Mouse (Mus musculus): Measurements from ENCODE around the gene Lcn4. TPM values are rescaled to one million over a fixed set of nuclear protein-coding genes. Genes with fewer than 3 reads are reported as not detected.
"Not testable (repeated sequence)": the region's sequence is repeated elsewhere in the genome, so short reads cannot be mapped to it uniquely, and the experiment has no call there.

Lcn4 gene
- not detected in 2 replicates for polyA plus RNA-seq (2015; fragmentation: Nextera tagmentation; extraction: Ambion mirVana)

- ATAC-seq (ENCODE audit: borderline replicate concordance, extremely low read depth, low FRiP score, low TSS enrichment), result no peak
- Histone ChIP-seq H3K9me3 (no peaks in the 10 kb centered on the region), H3K27ac (no peak within 1 kb of the TSS), H3K27me3 (no peaks in the 10 kb centered on the region), H3K36me3 (no peaks in the 10 kb centered on the region), H3K4me3 (no peak within 1 kb of the TSS), H3K4me1 (no peaks in the 10 kb centered on the region), H3K9ac (no peak within 1 kb of the TSS), H3K4me2 (no peak within 1 kb of the TSS)
- WGBS, result 94% methylated on average over 3 of the region's 3 CpGs
Measured at GRCm38 (mm10) chr2:26671182-26671581, at the start of gene Lcn4. Gene Lcn4, minus strand, starts transcription at chr2:26671282.

- H3K27me3 ChIP-seq, result no peaks in the 10 kb centered on the region
- no peak overlapping the region for H3K4me3 ChIP-seq
- H3K27ac ChIP-seq, result no peak overlapping the region
- WGBS, result 85% methylated on average over 1 of the region's 1 CpGs
- H3K9me3 ChIP-seq, result no peaks in the 10 kb centered on the region
- ATAC-seq (ENCODE audit: borderline replicate concordance, extremely low read depth, low FRiP score, low TSS enrichment), result no peak
- H3K36me3 ChIP-seq, result no peaks in the 10 kb centered on the region
- no peak overlapping the region for H3K9ac ChIP-seq
- no peaks in the 10 kb centered on the region for H3K4me1 ChIP-seq
- H3K4me2 ChIP-seq, result no peak overlapping the region
Measured at GRCm38 (mm10) chr2:26686171-26686675, 15.1 kb upstream of the Lcn4 start.

- Histone ChIP-seq H3K27ac (no peak overlapping the region), H3K27me3 (no peaks in the 10 kb centered on the region), H3K36me3 (no peaks in the 10 kb centered on the region), H3K4me1 (no peaks in the 10 kb centered on the region), H3K9ac (no peak overlapping the region), H3K9me3 (no peaks in the 10 kb centered on the region), H3K4me3 (no peak overlapping the region), H3K4me2 (no peak overlapping the region)
- ATAC-seq (ENCODE audit: borderline replicate concordance, extremely low read depth, low FRiP score, low TSS enrichment), result no peak
Measured at GRCm38 (mm10) chr2:26668746-26669145, 2.3 kb downstream of the Lcn4 start.

- not testable (repeated sequence) for H3K9me3 ChIP-seq; H3K27me3 ChIP-seq; H3K9ac ChIP-seq; H3K4me2 ChIP-seq; ATAC-seq (ENCODE audit: borderline replicate concordance, extremely low read depth, low FRiP score, low TSS enrichment); H3K4me3 ChIP-seq; H3K36me3 ChIP-seq; H3K27ac ChIP-seq; H3K4me1 ChIP-seq
- 71% methylated on average over 1 of the region's 1 CpGs for WGBS
Measured at GRCm38 (mm10) chr2:26663551-26663950, 7.5 kb downstream of the Lcn4 start.

GRCm38 (mm10) chr2:26663112-26663511 lies 8.0 kb downstream of the Lcn4 start:
- Histone ChIP-seq H3K9ac (no peak overlapping the region), H3K9me3 (no peaks in the 10 kb centered on the region), H3K27me3 (no peaks in the 10 kb centered on the region), H3K27ac (no peak overlapping the region), H3K36me3 (no peaks in the 10 kb centered on the region), H3K4me3 (no peak overlapping the region), H3K4me1 (peaks cover 6% of the 10 kb centered on the region), H3K4me2 (no peak overlapping the region)
- 65% methylated on average over 10 of the region's 10 CpGs for WGBS
- no peak for ATAC-seq (ENCODE audit: borderline replicate concordance, extremely low read depth, low FRiP score, low TSS enrichment)

GRCm38 (mm10) chr2:26662509-26662882 lies 8.6 kb downstream of the Lcn4 start:
- peaks cover 6% of the 10 kb centered on the region for H3K4me1 ChIP-seq
- H3K36me3 ChIP-seq, result no peaks in the 10 kb centered on the region
- no peak for ATAC-seq (ENCODE audit: borderline replicate concordance, extremely low read depth, low FRiP score, low TSS enrichment)
- H3K9ac ChIP-seq, result no peak overlapping the region
- no peaks in the 10 kb centered on the region for H3K9me3 ChIP-seq
- no peak overlapping the region for H3K4me3 ChIP-seq
- H3K27ac ChIP-seq, result no peak overlapping the region
- WGBS, result 74% methylated on average over 13 of the region's 13 CpGs
- H3K4me2 ChIP-seq, result no peak overlapping the region
- H3K27me3 ChIP-seq, result no peaks in the 10 kb centered on the region

- Histone ChIP-seq H3K9me3 (no peaks in the 10 kb centered on the region), H3K4me1 (peaks cover 6% of the 10 kb centered on the region), H3K36me3 (no peaks in the 10 kb centered on the region), H3K27me3 (no peaks in the 10 kb centered on the region), H3K27ac (no peak overlapping the region), H3K4me3 (peak overlapping the region; percentile 31), H3K9ac (no peak overlapping the region; the same call in 1 of the 2 replicates), H3K4me2 (peak overlapping the region; percentile 62)
- 35% methylated on average over 29 of the region's 29 CpGs for WGBS
- ATAC-seq (ENCODE audit: borderline replicate concordance, extremely low read depth, low FRiP score, low TSS enrichment), result no peak
Measured at GRCm38 (mm10) chr2:26661768-26662508, 9.1 kb downstream of the Lcn4 start.

GRCm38 (mm10) chr2:26661143-26661752 lies 9.8 kb downstream of the Lcn4 start:
- Histone ChIP-seq H3K4me3 (peak overlapping the region; percentile 31), H3K4me1 (peaks cover 6% of the 10 kb centered on the region), H3K4me2 (peak overlapping the region; percentile 62), H3K9ac (peak overlapping the region; percentile 10; the same call in 1 of the 2 replicates), H3K9me3 (no peaks in the 10 kb centered on the region), H3K36me3 (no peaks in the 10 kb centered on the region), H3K27me3 (no peaks in the 10 kb centered on the region), H3K27ac (no peak overlapping the region)
- ATAC-seq (ENCODE audit: borderline replicate concordance, extremely low read depth, low FRiP score, low TSS enrichment), result 0 out of 2 replicates have a peak, but pooled peaks have one; percentile 46
- 0% methylated on average over 10 of the region's 20 CpGs for WGBS

- H3K9me3 ChIP-seq, result no peaks in the 10 kb centered on the region
- 80% methylated on average over 2 of the region's 2 CpGs for WGBS
- no peak overlapping the region for H3K9ac ChIP-seq
- no peaks in the 10 kb centered on the region for H3K36me3 ChIP-seq
- H3K4me3 ChIP-seq, result no peak overlapping the region
- H3K27me3 ChIP-seq, result no peaks in the 10 kb centered on the region
- no peak for ATAC-seq (ENCODE audit: borderline replicate concordance, extremely low read depth, low FRiP score, low TSS enrichment)
- peaks cover 6% of the 10 kb centered on the region for H3K4me1 ChIP-seq
- no peak overlapping the region for H3K4me2 ChIP-seq
- no peak overlapping the region for H3K27ac ChIP-seq
Measured at GRCm38 (mm10) chr2:26657426-26657825, 13.7 kb downstream of the Lcn4 start.

GRCm38 (mm10) chr2:26654687-26655086 lies 16.4 kb downstream of the Lcn4 start:
- ATAC-seq (ENCODE audit: borderline replicate concordance, extremely low read depth, low FRiP score, low TSS enrichment), result no peak
- H3K4me2 ChIP-seq, result no peak overlapping the region
- H3K27me3 ChIP-seq, result no peaks in the 10 kb centered on the region
- H3K4me3 ChIP-seq, result no peak overlapping the region
- H3K4me1 ChIP-seq, result 0 out of 2 replicates have a peak, but pooled peaks cover 2% of the 10 kb centered on the region
- H3K27ac ChIP-seq, result no peak overlapping the region
- WGBS, result 44% methylated on average over 1 of the region's 1 CpGs
- no peak overlapping the region for H3K9ac ChIP-seq
- H3K9me3 ChIP-seq, result no peaks in the 10 kb centered on the region
- no peaks in the 10 kb centered on the region for H3K36me3 ChIP-seq

GRCm38 (mm10) chr2:26646643-26647293 lies 24.3 kb downstream of the Lcn4 start:
- WGBS, result 9% methylated on average over 3 of the region's 3 CpGs
- ATAC-seq (ENCODE audit: borderline replicate concordance, extremely low read depth, low FRiP score, low TSS enrichment), result peak; percentile 95

GRCm38 (mm10) chr2:26643942-26644341 lies 27.1 kb downstream of the Lcn4 start:
- Histone ChIP-seq H3K36me3 (no peaks in the 10 kb centered on the region), H3K4me1 (peaks cover 5% of the 10 kb centered on the region), H3K27ac (no peak overlapping the region), H3K27me3 (no peaks in the 10 kb centered on the region), H3K9ac (no peak overlapping the region), H3K9me3 (no peaks in the 10 kb centered on the region), H3K4me2 (no peak overlapping the region), H3K4me3 (no peak overlapping the region)
- ATAC-seq (ENCODE audit: borderline replicate concordance, extremely low read depth, low FRiP score, low TSS enrichment), result no peak
- WGBS, result 55% methylated on average over 2 of the region's 2 CpGs

More at GRCm38 (mm10) chr2:26646643-26647293, 24.3 kb downstream of the Lcn4 start:
- 0 out of 2 replicates have a peak, but pooled peaks cover under 1% of the 10 kb centered on the region for H3K4me1 ChIP-seq
- H3K27ac ChIP-seq, result no peak overlapping the region
- H3K4me2 ChIP-seq, result no peak overlapping the region
- H3K9ac ChIP-seq, result no peak overlapping the region
- no peaks in the 10 kb centered on the region for H3K9me3 ChIP-seq
- no peaks in the 10 kb centered on the region for H3K27me3 ChIP-seq
- no peaks in the 10 kb centered on the region for H3K36me3 ChIP-seq
- no peak overlapping the region for H3K4me3 ChIP-seq

Measured in lung, embryonic 15.5 days (tissue).